Mouse (Mus musculus) midbrain, embryonic 15.5 days (tissue): ENCODE measurements around the gene Aph1a. TPM values are rescaled to one million over a fixed set of nuclear protein-coding genes. Genes with fewer than 3 reads are reported as not detected.

Source experiments
- ATAC-seq: fragments of 200-750 bp; cut with Nextera tagmentation; replicated peaks from 2 replicates; pipeline ENCODE4 v1.8.0; 2017; ENCODE audit warnings: moderate TSS enrichment
- H3K27ac ChIP-seq: fragments of 300-500 bp; sonication (generic); 2 replicates; pipeline ENCODE4 v1.5.1; 2015; ENCODE audit warnings: mild to moderate bottlenecking, inconsistent platforms
- H3K27me3 ChIP-seq: fragments of 300-500 bp; sonication (generic); replicated peaks from 2 replicates; pipeline ENCODE4 v1.6.1; 2015; ENCODE audit warnings: inconsistent platforms
- H3K36me3 ChIP-seq: fragments of 300-500 bp; sonication (generic); replicated peaks from 2 replicates; pipeline ENCODE4 v1.6.1; 2015; ENCODE audit warnings: inconsistent platforms
- H3K4me1 ChIP-seq: fragments of 300-500 bp; sonication (generic); 2 replicates; pipeline ENCODE4 v1.6.1; 2015; ENCODE audit warnings: inconsistent platforms
- H3K4me2 ChIP-seq: fragments of 300-500 bp; sonication (generic); 2 replicates; pipeline ENCODE4 v1.6.1; 2015; ENCODE audit warnings: inconsistent platforms, mild to moderate bottlenecking, moderate library complexity
- H3K4me3 ChIP-seq: fragments of 300-500 bp; sonication (generic); 2 replicates; pipeline ENCODE4 v1.5.1; 2015; ENCODE audit warnings: mild to moderate bottlenecking, inconsistent platforms
- H3K9ac ChIP-seq: fragments of 300-500 bp; sonication (generic); 2 replicates; pipeline ENCODE4 v1.6.1; 2015; ENCODE audit warnings: mild to moderate bottlenecking, inconsistent platforms
- H3K9me3 ChIP-seq: fragments of 300-500 bp; sonication (generic); 2 replicates; pipeline ENCODE4 v1.6.1; 2016; ENCODE audit warnings: inconsistent platforms
- WGBS: fragments of 180-500 bp; shearing (Covaris S2); methylation state at CpG from one replicate; pipeline ENCODE4 v1.1.7; 2015; ENCODE audit warnings: mixed read lengths; 5-methylcytosine and 5-hydroxymethylcytosine counted together
- polyA plus RNA-seq: library from polyadenylated mRNA; unstranded; fragments of >200 nt; fragmentation: Nextera tagmentation; extraction: Ambion mirVana; gene quantifications from 2 replicates; pipeline ENCODE4 v1.2.1, GENCODE M21; 2015

Aph1a gene
- polyA plus RNA-seq, 1 experiment from 2014 or later: 36.1 TPM

DNA sequence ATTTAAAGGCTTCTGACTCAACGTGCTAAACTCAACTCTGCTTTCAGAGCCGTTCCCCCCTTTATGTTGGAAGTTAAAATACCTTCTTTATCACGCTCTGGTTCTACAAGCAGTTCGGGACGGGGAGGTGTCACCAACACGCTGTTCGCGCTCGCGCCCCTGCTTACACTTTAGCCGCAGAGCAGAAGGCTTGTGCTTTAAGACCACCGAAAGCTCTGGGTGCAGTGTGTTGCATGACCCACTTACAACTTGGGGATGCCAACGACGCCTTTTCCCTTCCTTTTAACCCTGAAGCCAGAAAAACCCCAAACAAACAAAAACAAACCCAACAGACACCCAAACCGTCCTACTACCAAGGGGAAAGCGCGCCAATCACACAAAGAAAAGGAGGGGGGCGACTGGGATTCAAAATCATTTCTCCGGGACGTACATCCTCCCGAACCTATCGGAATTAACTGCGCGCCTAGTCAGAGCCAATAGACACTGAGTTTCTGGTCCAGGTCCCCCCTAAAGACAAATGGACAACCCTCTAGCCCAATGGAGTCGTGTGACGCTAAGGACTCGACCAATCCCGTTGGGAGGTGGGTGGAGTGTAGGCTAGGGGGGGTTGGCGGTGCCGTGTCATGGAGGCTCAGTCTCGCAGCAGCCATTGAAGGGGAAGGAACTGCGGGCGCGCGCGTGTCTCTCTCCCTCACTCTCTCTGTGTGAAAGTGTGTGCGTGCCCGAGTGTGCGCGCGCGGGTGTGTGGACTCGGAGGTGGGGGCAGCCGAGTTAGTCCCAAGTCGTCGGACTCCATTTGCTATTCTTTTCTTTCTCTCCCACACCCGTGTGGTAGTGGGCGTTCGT is 35.1 kb downstream of the Aph1a start, which contains the start of gene Anp32e:
Anp32e (plus strand) TSS at position 589 of the 846 bp plus-strand sequence.
- Histone ChIP-seq H3K36me3 (no peaks in the 10 kb centered on the region), H3K27ac (peak within 1 kb of the TSS; percentile 78), H3K4me2 (peak within 1 kb of the TSS; percentile 55), H3K9me3 (no peaks in the 10 kb centered on the region), H3K27me3 (no peaks in the 10 kb centered on the region), H3K4me3 (peak within 1 kb of the TSS; percentile 77), H3K9ac (peak within 1 kb of the TSS; percentile 52), H3K4me1 (peaks cover 12% of the 10 kb centered on the region)
- peak; percentile 100 for ATAC-seq
- WGBS: under 1% methylated on average over 49 of the region's 49 CpGs

DNA sequence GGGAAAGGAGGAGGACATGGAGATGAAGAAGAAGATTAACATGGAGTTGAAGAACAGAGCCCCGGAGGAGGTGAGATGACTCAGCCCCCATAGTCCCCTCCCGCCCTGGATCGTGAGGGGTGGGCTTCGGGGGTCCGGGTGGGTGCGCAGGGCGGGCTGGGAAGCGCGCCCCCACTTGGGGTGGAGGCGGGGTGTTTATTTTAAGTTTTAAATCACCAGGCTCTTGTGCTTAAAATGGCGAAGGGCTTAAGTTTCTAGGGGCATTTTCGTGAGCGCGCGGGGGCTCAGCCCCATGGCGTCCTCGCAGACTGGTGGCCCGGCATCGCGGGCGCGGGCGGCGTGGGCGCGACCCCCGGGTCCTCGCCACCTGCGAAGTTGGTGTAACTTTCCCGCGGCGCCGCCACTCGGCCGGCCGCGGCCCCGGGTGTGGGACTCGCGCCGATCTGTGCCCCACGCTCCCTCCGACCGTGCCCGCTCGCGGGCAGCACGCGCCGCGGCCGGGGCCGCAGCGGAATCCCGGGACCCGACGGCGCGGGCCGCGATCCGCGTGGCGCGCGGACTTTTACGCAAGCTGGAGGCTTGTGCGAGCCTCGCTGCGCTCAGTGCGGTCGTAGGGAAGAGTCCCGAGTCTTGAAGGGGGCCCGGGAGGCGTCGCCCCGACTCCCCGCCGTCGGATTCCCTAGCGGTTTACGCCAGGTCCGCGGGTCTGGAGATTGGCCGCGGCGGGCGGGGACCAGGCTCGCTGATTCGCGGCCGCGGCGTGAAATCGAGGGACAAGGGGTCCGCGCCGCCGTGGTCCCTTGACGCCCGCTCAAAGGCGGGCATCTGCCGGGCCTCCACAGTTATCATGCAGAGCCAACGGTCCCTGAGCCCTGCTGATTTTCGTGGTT is 36.1 kb downstream of the Aph1a start:
- Histone ChIP-seq H3K36me3 (no peaks in the 10 kb centered on the region), H3K27me3 (no peaks in the 10 kb centered on the region), H3K9me3 (no peaks in the 10 kb centered on the region), H3K4me1 (peaks cover 12% of the 10 kb centered on the region), H3K9ac (peak overlapping the region; percentile 52), H3K4me3 (peak overlapping the region; percentile 77), H3K4me2 (peak overlapping the region; percentile 55), H3K27ac (peak overlapping the region; percentile 78)
- under 1% methylated on average over 105 of the region's 105 CpGs for WGBS
- ATAC-seq: peak; percentile 59

DNA sequence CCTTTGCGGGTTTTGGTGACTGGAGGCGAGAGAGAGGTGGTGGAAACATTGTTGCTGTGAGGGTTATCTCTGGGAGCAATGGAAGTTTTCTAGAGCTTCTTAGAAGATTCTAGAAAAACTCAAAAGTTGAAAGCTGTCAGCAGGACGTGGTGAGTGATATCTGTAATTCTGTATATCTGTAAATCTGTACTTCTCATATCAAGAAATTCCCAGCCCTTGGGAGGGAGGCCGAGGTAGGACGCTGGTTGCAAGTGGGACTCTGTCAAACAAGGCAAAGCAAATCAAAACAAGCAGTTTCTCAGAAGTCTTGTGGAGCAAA is 36.7 kb downstream of the Aph1a start:
- 0 out of 2 replicates have a peak, but pooled peaks cover 5% of the 10 kb centered on the region for H3K36me3 ChIP-seq
- H3K27ac ChIP-seq: peak overlapping the region; percentile 78
- H3K9me3 ChIP-seq: no peaks in the 10 kb centered on the region
- peak overlapping the region; percentile 52 for H3K9ac ChIP-seq
- H3K4me1 ChIP-seq: peaks cover 12% of the 10 kb centered on the region
- 3% methylated on average over 5 of the region's 5 CpGs for WGBS
- H3K4me3 ChIP-seq: peak overlapping the region; percentile 77
- H3K27me3 ChIP-seq: no peaks in the 10 kb centered on the region
- ATAC-seq: no peak
- peak overlapping the region; percentile 55 for H3K4me2 ChIP-seq

DNA sequence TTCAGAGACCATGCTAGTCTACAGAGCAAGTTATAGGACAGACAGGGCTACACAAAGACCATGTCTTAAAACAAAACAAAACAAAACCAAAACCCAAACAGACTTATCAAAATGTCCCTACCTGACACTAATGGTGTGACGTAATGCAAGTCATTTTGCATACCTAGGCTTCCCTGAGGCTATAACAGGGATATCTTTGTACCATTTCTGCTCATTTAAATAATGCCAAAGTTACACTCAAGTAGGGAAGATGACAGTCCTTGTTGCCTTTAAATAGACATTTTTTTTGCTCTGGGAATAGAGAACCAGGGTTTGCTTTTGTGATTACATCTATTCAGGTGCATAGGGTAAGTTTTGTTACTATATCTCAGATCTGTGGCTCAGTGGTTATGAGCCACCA is 37.7 kb downstream of the Aph1a start:
- H3K9me3 ChIP-seq: no peaks in the 10 kb centered on the region
- ATAC-seq: no peak
- H3K27me3 ChIP-seq: no peaks in the 10 kb centered on the region
- H3K9ac ChIP-seq: no peak overlapping the region
- no peak overlapping the region for H3K4me3 ChIP-seq
- H3K27ac ChIP-seq: no peak overlapping the region
- 89% methylated on average over 1 of the region's 1 CpGs for WGBS
- no peak overlapping the region for H3K4me2 ChIP-seq
- 0 out of 2 replicates have a peak, but pooled peaks cover 5% of the 10 kb centered on the region for H3K36me3 ChIP-seq
- peaks cover 12% of the 10 kb centered on the region for H3K4me1 ChIP-seq

DNA sequence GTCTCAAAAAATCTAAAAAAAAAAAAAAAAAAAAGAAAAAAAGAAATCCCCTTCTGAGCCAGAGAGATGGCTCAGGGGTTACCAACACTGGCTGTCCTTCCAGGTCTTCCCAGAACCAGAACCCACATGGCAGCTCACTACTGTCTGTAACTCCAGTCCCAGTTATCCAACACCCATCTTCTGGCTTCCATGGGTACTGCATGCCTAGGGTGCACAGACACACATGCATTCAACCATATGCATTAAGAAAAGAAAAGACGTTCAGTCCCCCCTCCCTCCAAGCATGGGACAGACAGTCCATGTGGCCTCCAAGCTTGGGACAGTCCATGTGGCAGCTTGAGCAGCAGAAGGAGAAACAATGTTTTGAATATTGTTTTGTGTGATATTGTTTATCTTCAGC is 38.4 kb downstream of the Aph1a start:
- Histone ChIP-seq H3K9me3 (no peaks in the 10 kb centered on the region), H3K27ac (no peak overlapping the region), H3K4me1 (peaks cover 12% of the 10 kb centered on the region), H3K9ac (no peak overlapping the region), H3K27me3 (no peaks in the 10 kb centered on the region), H3K4me2 (no peak overlapping the region), H3K36me3 (peaks cover 8% of the 10 kb centered on the region; the same call in 1 of the 2 replicates), H3K4me3 (no peak overlapping the region)
- no peak for ATAC-seq
- 53% methylated on average over 1 of the region's 1 CpGs for WGBS

DNA sequence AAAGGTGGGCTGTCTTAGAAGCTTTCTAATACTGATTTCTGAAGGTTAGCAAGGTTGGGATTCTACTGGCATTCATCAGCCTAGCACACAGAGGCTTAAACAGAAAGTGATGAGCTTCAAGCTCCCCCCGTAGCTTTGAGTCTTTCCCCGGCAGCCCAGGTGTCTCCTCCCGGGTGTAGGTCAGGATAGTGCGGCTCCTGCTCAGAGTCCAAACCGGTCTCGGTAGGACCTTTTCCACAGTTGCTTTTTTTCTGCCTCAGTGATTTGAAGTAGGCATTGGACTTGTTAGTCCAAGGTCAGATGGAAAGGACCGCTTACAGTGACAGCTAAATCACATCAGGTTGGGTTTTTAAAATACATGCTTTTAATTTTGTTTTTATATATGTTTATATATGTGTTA is 38.8 kb downstream of the Aph1a start:
- no peak for ATAC-seq
- H3K27ac ChIP-seq: no peak overlapping the region
- peaks cover 12% of the 10 kb centered on the region for H3K4me1 ChIP-seq
- WGBS: 92% methylated on average over 7 of the region's 7 CpGs
- H3K4me3 ChIP-seq: no peak overlapping the region
- no peak overlapping the region for H3K4me2 ChIP-seq
- no peaks in the 10 kb centered on the region for H3K9me3 ChIP-seq
- H3K36me3 ChIP-seq: peaks cover 10% of the 10 kb centered on the region; the same call in 1 of the 2 replicates
- no peaks in the 10 kb centered on the region for H3K27me3 ChIP-seq
- H3K9ac ChIP-seq: no peak overlapping the region

DNA sequence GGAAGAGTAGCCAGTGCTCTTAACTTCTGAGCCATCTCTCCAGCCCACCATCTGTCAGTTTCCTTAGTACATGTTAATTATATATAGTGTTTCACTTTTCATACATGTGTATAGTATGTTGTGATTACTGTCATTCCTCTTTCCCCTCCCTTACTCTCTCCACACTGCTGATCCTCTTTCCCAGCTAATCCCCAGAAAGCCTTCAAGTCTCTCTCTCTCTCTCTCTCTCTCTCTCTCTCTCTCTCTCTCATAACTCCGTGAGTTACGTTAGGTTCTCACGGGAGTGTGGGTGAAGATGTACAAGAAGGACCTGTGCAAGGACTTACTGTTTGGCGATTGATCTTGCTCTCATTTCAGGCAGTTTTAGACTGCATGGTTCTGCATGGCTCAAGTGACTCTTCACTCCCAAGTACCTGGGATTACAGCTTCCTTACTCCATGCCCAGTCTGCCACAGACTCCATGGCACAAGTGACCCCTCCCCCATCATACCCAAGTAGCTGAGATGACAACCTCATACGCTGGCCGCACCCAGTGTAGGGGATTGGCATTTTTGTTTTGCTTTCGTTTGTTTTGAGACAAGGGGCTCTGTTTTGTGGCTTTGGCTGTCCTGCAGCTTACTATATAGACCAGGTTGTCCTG is 39.5 kb downstream of the Aph1a start:
- Histone ChIP-seq H3K27ac (no peak overlapping the region), H3K4me3 (no peak overlapping the region), H3K4me2 (no peak overlapping the region), H3K9ac (no peak overlapping the region), H3K4me1 (peaks cover 12% of the 10 kb centered on the region), H3K27me3 (no peaks in the 10 kb centered on the region), H3K9me3 (no peaks in the 10 kb centered on the region), H3K36me3 (peaks cover 16% of the 10 kb centered on the region)
- no peak for ATAC-seq
- 90% methylated on average over 7 of the region's 7 CpGs for WGBS

DNA sequence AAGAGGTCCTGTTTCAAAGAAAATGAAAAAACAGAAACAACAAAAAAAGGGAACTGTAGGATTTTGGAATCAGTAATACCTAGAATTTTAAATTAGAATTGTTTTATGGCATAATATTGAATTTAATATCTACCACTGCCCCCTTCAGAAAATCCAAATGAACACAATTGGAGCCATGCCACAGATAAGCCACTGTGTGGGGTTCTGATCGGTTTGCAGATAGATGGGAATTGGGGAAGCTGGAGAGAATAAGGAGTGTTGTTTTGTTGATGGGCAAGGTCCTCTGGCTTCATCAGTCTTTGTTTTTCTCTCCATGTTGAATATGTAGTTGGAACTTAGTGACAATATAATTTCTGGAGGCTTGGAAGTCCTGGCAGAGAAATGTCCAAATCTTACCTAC is 40.7 kb downstream of the Aph1a start:
- 97% methylated on average over 1 of the region's 1 CpGs for WGBS
- Histone ChIP-seq H3K36me3 (peaks cover 25% of the 10 kb centered on the region), H3K27me3 (no peaks in the 10 kb centered on the region), H3K27ac (no peak overlapping the region), H3K9ac (no peak overlapping the region), H3K4me1 (peaks cover 8% of the 10 kb centered on the region), H3K4me2 (no peak overlapping the region), H3K9me3 (no peaks in the 10 kb centered on the region), H3K4me3 (no peak overlapping the region)
- no peak for ATAC-seq

DNA sequence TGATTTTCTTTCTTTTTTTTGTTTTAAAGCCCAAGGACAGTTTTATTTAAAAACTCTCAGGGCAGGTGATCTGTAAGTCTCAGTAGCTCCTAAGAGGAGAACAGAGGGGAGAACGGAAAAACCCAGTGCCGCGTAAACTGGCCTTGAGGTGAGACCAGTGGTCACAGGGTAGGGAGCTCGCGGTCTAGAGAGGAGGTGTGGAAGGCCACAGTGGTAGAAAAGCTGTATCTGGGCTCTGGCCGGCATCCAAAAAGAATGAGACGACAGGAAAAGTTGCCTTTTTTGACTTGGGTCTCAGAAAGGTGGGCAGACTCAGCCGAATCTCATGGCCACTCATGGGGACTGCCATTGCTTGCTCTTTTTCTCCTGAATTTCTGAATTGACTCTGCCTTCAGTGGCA is 44.4 kb downstream of the Aph1a start:
- no peak overlapping the region for H3K9ac ChIP-seq
- H3K36me3 ChIP-seq: peaks cover 41% of the 10 kb centered on the region
- H3K4me3 ChIP-seq: no peak overlapping the region
- 95% methylated on average over 8 of the region's 8 CpGs for WGBS
- H3K27ac ChIP-seq: no peak overlapping the region
- no peaks in the 10 kb centered on the region for H3K9me3 ChIP-seq
- no peaks in the 10 kb centered on the region for H3K27me3 ChIP-seq
- no peak for ATAC-seq
- no peak overlapping the region for H3K4me2 ChIP-seq
- no peaks in the 10 kb centered on the region for H3K4me1 ChIP-seq

DNA sequence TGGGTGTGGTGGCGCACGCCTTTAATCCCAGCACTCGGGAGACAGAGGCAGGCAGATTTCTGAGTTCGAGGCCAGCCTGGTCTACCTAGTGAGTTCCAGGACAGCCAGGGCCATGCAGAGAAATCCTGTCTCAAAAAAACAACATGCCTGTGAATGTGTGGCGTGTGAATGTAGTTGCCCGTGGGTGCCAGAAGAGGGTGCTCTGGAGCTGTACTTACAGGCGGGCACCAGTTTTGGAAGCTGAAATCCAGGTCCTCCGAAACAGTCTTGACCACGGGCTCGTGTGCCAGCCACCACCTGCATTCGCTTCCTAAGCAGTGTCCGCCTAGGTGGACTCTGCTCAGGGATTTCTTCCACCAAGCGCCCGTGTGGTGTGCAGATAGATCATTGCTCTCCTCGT is 45.1 kb downstream of the Aph1a start:
- no peak for ATAC-seq
- H3K36me3 ChIP-seq: peaks cover 41% of the 10 kb centered on the region
- WGBS: 94% methylated on average over 15 of the region's 15 CpGs
- no peak overlapping the region for H3K4me2 ChIP-seq
- no peak overlapping the region for H3K9ac ChIP-seq
- no peaks in the 10 kb centered on the region for H3K27me3 ChIP-seq
- no peaks in the 10 kb centered on the region for H3K9me3 ChIP-seq
- H3K4me3 ChIP-seq: no peak overlapping the region
- H3K27ac ChIP-seq: no peak overlapping the region
- H3K4me1 ChIP-seq: no peaks in the 10 kb centered on the region

DNA sequence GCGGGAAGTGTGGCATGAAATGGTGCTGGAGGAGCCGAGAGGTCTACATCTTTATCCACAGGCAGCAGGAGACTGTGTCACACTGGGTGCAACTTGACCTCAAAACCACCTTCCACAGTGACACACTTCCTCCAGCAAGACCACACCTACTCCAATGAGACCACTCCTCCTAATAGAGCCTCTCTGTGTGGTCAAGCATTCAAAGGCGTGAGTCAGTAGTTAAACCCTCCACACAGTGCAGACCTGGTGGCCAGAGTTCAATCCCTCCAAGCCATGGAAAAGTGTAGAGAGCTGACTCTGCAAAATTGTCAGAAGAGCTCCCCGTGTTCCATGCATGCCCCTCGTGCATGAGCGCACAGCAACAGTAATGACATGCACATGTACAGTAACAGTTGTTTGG is 49.0 kb downstream of the Aph1a start:
- no peaks in the 10 kb centered on the region for H3K4me1 ChIP-seq
- no peaks in the 10 kb centered on the region for H3K27me3 ChIP-seq
- H3K9me3 ChIP-seq: no peaks in the 10 kb centered on the region
- H3K9ac ChIP-seq: no peak overlapping the region
- ATAC-seq: no peak
- no peak overlapping the region for H3K27ac ChIP-seq
- H3K36me3 ChIP-seq: peaks cover 34% of the 10 kb centered on the region
- no peak overlapping the region for H3K4me3 ChIP-seq
- 84% methylated on average over 6 of the region's 6 CpGs for whole genome bisulfite sequencing
- H3K4me2 ChIP-seq: no peak overlapping the region

DNA sequence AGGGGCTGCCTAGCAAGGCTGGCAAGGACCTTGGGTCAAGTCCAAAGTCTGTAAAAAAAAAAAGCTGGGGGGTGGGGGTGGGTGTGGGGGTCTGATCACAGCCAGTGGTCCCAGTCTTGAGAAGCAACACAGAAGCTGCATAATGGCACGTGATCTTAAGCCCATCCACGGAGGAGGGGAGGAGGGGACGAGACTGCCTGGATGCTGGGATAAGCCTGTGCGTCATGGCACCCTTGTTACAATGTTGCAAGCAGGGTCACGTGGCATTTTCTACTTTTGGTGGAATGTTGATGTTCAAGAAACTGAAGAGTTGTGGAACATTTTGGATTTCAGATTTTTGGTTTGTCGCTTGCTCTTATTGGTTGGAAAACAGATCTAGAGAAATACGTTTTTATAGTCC is 49.5 kb downstream of the Aph1a start:
- WGBS: 91% methylated on average over 7 of the region's 7 CpGs
- H3K9me3 ChIP-seq: no peaks in the 10 kb centered on the region
- ATAC-seq: no peak
- no peak overlapping the region for H3K27ac ChIP-seq
- H3K4me1 ChIP-seq: no peaks in the 10 kb centered on the region
- H3K9ac ChIP-seq: no peak overlapping the region
- no peaks in the 10 kb centered on the region for H3K27me3 ChIP-seq
- H3K4me2 ChIP-seq: no peak overlapping the region
- no peak overlapping the region for H3K4me3 ChIP-seq
- peaks cover 30% of the 10 kb centered on the region for H3K36me3 ChIP-seq
